Mouse (Mus musculus): ENCODE measurements around the gene Myf5. TPM values are rescaled to one million over a fixed set of nuclear protein-coding genes. Genes with fewer than 3 reads are reported as not detected.

The Myf5 gene
- polyA plus RNA-seq (2017; shearing (Covaris generic)), result under 1 TPM in 1 of 2 experiments, not detected in 1; 0.21 TPM

DNA sequence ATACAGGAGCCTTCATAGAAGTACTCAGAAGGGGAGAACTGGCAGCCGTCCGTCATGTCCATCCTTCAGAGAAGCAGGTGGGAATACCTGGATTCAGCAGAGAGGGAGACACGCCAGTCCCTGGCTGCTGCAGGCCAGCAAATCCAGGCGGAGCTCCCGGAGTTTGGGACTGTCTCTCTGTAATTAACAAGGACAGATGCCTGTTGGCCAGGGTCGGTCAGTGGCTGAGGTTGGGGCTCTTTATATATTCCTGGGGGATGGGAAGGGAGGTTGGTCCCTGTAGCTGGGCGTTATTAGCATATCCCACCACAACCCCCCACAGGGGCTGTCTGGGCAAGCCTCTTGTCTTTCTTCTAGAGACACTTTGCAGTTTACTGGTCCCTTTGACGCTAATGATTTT lies at the start of gene Myf5:
TSS of gene Myf5 (minus strand) at position 265 of the 400 bp plus-strand sequence.
- no peak for ATAC-seq

DNA sequence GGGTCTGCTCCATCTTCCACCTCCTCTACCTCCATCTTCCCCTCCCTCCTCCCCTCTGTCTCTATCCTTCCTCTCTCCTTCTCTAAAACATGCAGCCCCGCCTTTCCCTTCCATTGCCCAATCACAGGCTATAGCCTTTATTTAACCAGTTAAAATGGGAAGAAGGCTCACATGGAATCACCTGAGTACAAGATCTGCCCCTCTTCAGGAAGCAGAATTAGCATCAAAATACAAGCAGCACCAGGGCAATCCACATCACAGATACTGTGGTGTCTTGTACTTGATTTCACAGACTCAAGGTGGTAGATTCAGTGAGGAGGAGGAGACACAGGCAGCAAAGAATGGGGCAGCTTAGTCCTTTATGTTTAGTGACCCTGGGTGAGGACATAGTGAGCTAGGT lies 42.8 kb upstream of the Myf5 start:
- no peak for ATAC-seq

DNA sequence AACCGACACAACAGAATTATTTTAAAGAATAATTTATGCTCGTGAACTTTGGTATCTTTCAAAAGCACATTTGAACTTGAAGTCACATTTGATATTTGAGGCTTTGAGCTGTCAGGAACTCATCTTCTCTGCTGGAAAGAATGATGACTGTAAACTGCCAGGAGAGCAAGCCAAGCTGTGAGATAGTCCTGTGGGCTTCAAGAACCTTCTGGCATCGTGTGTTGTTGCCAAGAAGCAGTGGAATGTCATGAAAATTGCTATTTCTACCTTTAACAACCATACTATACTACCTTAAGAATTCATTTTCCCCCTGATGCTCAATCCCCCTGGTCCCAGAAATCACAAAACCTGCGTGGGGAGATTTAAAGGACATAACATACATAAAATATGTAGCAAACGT lies 33.3 kb upstream of the Myf5 start:
- ATAC-seq, result no peak

DNA sequence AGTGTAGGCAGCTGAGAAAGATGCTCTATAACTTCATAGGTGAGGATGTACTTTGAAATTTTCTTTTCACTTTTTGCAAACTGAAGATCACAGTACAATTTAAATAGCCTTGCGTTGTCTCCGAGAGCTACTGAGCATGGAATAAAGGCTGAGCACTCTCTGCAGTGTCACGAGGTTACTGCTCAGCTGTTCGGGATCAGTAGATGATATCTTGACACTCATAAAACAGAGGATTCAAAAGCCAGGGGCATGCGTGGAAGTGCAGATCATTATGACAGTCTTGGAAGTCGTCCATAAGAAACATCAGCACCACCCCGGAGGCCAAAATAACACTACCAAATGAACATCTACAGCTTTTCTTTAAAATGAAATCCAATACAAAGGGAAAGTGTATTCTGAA lies 30.7 kb upstream of the Myf5 start:
- ATAC-seq, result no peak

DNA sequence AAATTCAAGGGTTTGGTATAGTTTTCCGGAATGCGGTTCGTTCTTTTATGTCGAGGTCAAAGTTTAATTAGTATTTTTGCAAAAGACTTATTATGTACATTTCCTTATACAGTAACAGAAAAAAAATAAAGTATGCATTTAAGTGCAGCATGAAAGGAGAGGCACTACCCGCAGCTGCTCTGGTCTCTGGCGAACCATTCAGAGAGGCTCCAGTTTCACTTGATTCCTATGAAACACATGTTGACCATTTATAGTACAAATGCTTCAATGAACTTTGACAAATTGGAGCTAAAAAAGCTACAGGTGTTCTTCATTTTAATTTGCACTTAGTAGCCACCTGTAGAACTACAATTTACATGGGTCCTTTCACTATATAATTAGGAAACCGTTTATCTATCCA lies 28.8 kb upstream of the Myf5 start:
- ATAC-seq, result no peak

DNA sequence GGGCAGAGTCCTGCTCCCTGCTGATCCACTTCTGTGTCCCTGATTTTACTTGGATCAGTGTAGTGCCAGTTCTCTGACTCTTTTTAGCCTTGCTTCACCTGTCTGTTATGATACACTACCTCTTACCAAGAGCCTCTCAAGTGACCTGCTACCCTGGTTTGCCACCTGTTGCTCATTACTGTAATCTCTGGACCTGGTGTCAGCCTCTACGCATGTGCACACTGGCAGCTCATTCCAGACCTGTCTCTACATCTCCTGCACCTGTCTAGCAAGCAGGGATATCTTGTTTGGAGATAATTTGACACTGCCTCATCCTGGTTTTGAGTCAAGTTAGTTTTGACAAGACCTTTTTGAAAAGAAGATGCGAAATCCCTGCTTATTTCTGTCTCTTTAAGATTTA lies 20.5 kb upstream of the Myf5 start:
- no peak for ATAC-seq

DNA sequence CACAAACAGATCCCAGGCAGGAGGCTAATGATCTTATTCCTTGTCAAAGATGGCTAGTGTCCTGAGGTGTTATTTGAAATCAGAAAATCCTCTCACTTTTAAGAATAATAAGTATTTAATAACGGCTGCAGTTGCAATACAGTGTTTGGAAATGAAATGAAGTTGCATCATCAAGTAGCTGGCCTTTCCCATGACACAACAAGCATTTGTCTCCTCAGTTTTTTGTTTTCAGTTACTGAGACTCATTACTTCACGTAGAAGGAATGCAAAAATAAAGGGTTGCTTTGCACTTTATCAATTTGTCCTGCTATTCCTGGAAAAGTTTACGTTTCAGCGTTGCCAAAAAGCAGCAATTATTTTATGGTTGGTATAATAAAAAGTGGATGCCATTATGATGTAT lies 17.5 kb upstream of the Myf5 start:
- no peak for ATAC-seq

DNA sequence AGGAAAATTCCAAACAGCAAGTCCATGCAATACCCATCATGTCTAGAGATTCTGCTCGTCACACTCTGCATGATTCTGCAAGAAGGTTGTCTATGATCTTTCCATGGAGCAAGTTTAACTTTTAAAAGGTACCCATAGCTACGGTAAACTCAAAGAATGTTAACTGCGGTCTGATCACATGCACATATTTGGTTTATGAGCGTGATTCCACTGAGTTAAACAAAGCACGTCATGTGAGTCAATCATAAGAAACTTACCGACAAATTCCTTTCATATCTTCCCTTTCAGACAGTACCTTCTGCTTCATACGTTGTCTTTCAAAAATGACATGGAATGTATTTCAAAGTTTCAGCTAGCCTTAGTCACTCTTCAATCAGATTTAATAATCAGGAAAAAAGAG lies 16.3 kb upstream of the Myf5 start:
- ATAC-seq, result no peak

DNA sequence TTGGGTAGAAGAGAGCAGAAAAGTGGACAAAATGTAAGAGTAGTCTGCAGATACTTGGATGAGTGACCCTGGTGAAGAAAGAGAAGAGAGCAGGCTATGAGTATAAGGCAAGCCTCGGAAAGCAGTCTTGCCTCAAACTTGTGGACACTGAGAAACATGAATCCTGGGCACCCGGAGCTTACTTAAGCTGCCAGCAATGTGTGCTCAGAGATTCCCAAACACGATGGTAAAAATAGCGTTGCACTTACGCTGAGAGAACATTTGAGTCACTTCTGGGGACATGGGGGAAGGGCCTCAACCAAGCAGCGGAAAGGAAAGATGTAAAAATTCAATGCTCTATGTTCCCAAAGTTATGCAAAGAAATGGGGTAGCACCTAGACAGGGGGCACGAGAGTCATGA lies 13.7 kb upstream of the Myf5 start:
- ATAC-seq, result no peak

DNA sequence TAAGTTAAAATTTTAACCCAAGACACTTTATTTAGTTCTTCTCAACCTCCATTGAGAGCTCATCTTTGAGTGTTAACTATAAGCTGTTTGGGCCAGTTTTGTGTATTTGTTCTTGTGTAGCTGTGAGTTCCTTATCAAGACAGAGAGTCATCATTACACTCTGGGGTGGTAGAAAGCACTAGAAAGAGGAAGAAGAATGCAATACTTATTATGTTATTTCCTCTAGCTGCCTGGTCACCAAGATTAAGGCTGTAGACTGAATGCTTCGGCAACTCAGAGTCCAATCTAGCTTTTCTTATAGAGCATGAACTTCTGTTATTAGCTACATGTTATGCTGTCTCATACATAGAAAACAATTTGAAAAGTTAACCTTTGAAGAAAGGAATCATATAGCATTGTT lies 10.5 kb upstream of the Myf5 start:
- ATAC-seq, result no peak

DNA sequence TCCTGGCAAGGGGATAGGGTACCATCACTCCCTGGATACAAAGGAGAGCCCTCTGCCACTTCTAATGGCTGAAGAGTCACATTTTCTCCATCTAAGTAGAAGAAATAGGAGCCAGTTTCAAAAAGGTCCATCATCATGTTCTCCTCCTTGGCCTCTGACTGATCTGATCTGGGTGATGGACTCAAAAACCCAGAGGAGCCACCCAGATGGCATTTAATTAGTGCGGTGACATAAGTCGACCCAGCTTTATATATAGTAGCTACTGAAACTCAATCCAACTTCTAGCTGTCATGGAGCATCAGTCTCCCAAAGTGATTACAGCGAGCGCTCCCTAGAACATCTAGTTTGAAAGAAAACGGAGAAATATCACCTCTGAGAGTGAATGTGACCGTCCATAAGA lies 8.6 kb upstream of the Myf5 start, which contains the start of gene Myf6:
TSS of gene Myf6 (minus strand) at position 170 of the 400 bp plus-strand sequence.
- no peak for ATAC-seq

DNA sequence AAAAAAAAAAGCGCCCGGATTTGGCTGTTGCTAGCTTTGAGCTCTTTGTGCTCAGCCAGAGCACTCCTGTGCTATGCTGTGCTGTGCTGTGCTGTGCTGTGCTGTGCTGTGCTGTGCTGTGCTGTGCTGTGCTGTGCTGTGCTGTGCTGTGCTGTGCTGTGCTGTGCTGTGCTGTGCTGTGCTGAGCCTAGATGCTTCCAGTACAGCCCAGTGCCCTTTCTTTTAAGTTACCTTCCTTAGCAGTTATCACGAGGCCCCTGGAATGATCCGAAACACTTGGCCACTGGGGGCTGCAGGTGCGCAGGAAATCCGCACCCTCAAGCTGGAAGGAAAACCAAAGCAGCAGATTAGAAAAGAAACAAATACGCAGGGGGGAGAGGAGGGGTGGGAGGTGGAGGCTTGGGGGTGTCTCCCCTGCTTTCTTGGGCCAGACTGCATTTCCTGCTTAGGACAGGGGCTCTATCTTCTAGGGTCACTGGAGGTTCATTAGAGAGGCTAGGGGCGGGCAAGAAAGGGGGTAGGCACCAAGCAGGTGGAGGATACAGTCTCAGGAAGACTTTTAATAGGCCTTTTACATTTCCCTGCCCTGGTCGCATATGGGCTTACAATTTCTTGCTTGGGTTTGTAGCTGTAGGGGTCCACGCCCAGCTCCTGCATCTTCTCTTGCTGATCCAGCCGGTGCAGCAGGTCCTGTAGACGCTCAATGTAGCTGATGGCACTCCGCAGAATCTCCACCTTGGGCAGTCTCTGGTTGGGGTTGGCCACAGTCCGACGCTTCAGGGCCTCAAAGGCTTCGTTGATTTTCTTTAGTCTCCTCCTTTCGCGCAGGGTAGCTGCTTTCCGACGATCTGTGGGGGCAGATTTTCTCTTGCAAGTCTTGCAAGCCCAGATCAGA lies 7.9 kb upstream of the Myf5 start:
- ATAC-seq, result no peak

DNA sequence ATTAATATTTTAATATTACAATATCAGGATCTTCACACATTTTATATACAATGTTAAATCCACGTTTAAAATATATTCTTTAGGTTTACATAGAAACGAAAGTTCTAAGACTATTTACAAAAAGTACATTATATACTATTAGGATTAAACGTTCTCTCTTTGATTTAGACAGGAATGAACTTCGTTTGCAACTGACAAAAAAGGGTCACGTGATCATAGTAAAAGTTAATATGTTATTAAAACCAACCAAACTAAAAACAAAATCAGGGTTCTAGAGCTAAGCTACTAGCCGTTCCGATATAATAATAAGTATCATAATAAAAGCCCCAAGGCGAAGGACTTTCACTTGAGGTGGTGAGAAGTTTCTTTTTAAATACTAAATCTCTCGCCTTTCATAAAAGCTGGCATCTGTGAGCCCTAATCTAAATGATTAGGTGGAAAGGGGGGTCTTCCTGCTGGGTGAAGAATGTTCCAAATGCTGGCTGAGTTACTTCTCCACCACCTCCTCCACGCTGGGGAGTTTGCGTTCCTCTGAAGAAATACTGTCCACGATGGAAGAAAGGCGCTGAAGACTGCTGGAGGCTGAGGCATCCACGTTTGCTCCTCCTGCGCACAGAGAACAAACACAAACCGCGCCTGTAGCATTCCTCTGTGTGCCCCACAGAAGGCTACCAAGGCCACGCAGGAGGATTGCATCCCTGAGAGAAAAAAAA lies 7.1 kb upstream of the Myf5 start:
- ATAC-seq, result no peak

DNA sequence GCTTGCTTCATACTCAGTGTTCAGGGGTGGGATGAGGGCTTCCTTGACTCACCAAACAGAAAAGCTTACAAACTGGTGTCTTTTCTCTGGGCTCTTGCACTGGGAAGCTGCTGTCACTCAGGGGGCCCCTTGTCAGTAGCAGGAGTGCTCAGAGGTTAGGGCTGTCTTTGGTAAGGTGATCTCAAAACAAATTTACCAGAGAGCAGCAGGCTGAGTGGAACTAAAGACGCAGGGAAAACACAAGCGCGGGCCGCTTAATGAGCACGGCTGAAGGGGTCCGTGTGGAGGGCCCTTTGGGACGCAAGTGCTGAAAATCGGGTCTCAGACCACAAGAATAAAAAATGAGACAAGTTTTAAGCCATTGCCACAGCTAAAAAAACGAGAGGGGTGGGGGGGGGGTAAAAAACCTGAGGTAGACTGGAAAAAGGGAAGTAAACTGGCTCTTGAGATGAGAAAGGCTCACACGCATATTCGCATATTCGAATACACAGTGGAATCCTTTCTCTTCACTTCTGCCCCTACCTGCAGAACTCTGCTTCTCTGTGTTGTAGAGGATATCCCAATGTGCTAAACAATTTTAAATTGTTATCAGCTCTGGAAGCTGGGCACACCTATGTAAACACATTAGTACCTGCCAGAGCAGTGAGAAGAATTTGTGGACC lies 2.9 kb upstream of the Myf5 start:
- ATAC-seq, result no peak

DNA sequence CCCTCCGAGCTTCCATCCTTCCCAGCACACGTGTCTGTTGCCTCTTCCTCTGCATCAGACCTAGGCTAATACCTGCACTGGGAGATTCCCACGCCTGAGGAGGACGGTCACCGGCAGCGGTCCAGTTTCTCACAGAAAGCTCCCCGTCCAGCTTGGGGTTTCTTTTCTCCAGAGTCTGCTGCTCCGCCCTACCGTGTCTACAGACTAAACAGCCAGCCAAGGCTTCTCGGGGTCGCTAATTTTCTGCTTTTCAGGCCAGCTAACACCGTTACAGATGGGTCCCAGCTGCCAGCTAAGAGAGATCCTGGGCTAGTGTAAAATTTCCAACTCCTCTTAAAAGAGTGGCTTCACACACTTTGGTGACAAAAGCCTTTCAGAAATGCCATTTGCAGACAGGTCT lies 836 bp upstream of the Myf5 start:
- ATAC-seq, result no peak

DNA sequence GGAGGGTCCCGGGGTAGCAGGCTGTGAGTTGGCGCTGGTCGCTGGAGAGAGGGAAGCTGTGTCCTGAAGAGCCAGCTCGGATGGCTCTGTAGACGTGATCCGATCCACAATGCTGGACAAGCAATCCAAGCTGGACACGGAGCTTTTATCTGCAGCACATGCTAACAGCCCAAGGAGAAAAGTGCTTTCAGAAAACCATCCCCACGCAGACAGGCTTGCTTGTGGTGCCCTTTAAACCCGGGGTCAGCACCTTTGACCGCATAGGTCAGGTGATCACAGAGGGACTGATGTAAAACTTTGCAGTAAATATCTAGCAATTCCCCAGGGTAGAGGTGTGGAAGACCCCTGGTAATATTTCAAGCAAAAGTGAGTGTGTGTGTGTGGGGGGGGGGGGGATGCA lies 1.9 kb downstream of the Myf5 start:
- ATAC-seq, result no peak

DNA sequence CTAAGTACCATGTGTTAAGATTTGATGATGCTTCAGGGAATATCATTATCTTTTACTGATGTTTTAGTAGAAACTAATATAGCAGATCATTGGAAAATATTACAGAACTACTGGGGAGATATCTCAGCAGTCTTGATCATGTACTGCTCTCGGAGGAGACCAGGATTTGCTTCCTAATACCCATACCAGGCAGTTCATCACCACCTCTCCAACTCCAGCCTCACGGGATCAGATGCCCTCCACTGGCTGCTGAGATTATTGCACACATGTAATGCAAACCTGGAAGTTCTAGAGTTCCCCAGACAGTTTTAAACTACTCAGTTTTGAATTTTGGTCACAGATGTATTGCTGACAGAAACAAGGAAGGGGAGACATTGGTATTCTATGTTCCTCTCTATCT lies 12.4 kb downstream of the Myf5 start:
- no peak for ATAC-seq

DNA sequence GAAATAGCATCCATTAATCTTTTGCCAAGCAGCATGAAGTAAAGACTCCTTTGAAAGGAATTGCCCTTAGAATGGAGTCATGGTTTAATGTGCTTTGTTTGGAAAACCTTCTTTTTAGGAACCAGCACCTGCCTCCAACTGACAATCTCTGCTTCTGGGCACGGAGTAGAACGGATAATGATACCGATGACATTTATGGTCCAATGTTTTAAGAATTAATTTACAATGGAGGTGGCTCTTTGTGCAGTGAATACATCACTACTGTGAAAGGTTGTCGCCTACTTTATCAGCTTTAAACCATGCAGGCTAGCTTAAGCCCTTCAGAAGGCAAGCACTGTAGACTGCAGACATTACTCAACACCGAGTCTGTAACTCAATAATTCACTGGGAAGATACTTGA lies 14.2 kb downstream of the Myf5 start:
- no peak for ATAC-seq

DNA sequence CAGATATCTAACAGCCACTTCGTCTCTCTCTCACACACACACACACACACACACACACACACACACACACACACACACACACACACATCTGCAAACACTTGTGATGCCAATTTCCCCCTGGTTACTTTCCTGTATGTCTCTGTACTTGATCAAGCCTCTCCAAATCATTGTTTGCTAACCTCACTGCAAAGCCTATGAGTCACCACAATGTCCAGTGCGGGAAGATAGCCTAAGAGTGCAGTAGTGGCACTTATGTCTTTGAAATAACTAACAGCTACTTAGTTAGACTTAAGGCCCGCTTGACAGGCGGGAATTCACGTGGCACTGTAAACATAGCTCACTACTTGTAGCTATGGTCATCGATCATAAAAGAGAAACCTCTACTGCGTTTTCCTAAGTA lies 18.1 kb downstream of the Myf5 start:
- ATAC-seq, result no peak

DNA sequence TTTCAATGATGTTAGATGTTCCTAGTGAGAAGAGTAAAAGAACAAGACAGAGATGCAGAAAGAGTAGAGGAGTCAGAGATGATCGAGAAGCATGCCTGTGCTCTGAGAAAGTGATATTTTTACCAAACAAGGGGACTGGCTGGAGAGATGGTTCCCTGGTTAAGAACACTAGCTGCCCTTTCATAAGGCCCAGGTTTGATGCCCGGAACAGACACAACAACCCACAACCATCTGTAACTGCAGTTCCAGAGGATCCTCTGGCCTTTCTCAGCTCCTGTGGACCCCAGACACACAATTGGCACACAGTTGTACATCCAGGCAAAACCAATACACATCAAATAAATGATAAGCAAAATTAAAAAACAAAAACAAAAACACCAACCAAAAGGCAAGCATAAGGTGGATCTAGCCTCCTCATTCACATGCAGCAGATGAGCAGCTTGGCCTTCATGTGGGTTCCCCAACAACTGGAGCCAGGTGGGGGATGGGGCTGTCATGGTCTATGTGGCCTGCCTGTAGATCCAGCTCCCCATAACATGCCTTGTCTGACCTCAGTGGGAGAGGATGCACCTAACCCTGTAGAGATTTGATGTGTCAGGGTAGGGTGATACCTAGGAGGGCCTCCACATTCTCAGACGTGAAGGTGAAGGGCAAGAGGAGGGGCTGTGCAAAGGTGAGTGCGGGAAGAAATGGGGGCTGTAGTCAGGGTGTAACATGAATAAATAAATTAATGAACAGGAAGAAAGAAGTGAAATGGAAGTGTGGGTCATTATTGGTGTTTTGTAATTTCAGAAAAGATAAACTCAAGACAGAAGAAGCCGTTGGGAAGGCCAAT lies 36.2 kb downstream of the Myf5 start:
- ATAC-seq, result no peak

DNA sequence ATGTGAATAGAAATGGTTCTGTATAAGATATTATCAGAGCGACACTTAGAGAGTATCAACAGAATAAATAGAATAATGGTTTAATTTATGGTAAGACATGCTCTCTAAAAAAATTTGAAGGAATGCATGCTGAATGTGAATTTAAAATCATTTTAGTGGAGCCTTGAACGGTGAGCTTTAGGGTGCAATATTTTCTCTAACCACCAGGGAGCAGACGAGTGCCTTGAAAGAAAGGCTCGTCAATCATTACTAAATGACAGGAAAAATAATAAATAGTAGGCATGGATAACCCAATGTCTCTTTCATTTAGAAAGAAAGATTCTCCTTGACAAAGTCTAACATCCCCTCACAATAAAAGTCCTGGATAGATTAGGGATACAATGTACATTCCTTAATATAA lies 43.2 kb downstream of the Myf5 start:
- ATAC-seq, result no peak

DNA sequence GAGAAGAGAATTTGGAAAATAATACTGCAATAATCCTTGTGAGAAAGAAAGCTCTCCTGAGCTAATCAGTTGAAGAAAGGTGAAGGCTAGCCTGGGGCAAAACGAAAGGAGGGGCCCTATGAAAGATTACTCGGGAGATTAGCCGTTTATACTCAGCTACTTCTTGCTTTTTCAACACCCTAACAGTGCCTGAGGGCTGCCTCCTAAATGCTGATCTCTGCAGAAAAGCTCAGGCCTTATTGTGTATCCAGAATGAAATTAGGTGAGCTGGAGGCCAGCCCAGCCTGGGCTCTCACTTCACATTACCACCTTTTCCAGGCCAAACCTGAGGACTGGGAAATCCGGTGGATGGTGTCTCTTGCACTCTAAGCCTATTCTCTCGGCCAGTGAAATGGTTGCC lies 49.0 kb downstream of the Myf5 start:
- ATAC-seq, result no peak

Measured in activated CD4-positive, CD25-positive, alpha-beta regulatory T cell, adult 4 months (primary cell).